Mouse (Mus musculus): ENCODE measurements around the gene Cenpi. TPM values are rescaled to one million over a fixed set of nuclear protein-coding genes. Genes with fewer than 3 reads are reported as not detected.
"Not testable (repeated sequence)": the region's sequence is repeated elsewhere in the genome, so short reads cannot be mapped to it uniquely, and the experiment has no call there.

The Cenpi gene
- polyA plus RNA-seq, 1 experiment from 2014 or later = 42.2 TPM

DNA sequence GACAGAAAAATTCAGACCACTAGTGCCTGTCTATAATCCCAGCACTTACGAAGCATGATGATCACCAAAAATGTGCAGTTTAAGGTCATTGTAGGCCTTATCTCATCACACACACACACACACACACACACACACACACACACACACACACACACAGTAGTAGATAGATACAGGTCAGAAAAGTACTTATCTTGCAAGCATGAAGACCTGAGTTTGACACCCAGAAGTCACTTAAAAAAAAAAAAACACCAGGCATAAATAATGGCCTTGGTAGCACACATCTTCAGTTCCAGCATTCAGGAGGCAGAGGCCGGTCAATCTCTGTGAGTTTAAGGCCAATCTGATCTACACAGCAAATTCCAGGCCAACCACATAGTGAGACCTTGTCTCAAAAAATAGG lies 20.6 kb upstream of the Cenpi start:
- Histone ChIP-seq H3K4me1 (ENCODE audit: control insufficient read depth, insufficient read depth, low read length) (no peaks in the 10 kb centered on the region), H3K27ac (ENCODE audit: low read depth, low read length) (no peak overlapping the region), H3K36me3 (ENCODE audit: control insufficient read depth, insufficient read depth, low read length) (no peaks in the 10 kb centered on the region), H3K9ac (ENCODE audit: low read depth, low read length) (no peak overlapping the region), H3K4me2 (replicated peaks; ENCODE audit: low read depth, low read length) (no peak overlapping the region), H3K9me3 (ENCODE audit: control insufficient read depth, low read length) (no peaks in the 10 kb centered on the region), H3K27me3 (ENCODE audit: control insufficient read depth, insufficient read depth, low read length) (no peaks in the 10 kb centered on the region; the same call in 1 of the 2 replicates), H3K4me3 (ENCODE audit: low read length) (no peak overlapping the region)
- no peak for ATAC-seq (ENCODE audit: low FRiP score, low TSS enrichment)
- whole genome bisulfite sequencing = 83% methylated on average over 2 of the region's 2 CpGs

DNA sequence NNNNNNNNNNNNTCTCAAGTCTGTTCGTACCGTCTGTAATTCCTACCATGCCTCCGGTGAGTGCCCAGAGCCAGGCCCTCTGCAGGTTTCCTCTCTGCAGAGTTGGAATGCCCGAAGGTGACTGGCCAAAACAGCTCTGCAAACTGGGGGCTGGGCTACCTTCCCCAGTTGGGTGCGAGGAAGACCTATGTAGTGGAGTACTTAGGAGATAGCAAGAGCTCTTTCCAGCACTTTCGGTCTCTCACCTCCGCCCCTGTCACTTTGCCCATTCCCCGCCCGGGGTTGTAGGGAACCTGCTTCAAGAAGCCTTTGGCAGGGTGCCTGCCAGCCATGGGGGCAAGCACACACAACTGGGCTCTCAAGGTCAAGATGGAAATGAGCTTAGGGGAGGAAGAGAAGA lies 11.6 kb upstream of the Cenpi start:
- Histone ChIP-seq H3K4me2 (replicated peaks; ENCODE audit: low read depth, low read length) (peak overlapping the region; percentile 60), H3K4me1 (ENCODE audit: control insufficient read depth, insufficient read depth, low read length) (no peaks in the 10 kb centered on the region), H3K36me3 (ENCODE audit: control insufficient read depth, insufficient read depth, low read length) (no peaks in the 10 kb centered on the region), H3K4me3 (ENCODE audit: low read length) (peak overlapping the region; percentile 40), H3K27me3 (ENCODE audit: control insufficient read depth, insufficient read depth, low read length) (no peaks in the 10 kb centered on the region; the same call in 1 of the 2 replicates), H3K9me3 (ENCODE audit: control insufficient read depth, low read length) (no peaks in the 10 kb centered on the region), H3K27ac (ENCODE audit: low read depth, low read length) (no peak overlapping the region), H3K9ac (ENCODE audit: low read depth, low read length) (0 out of 2 replicates have a peak overlapping the region, but pooled peaks have one; percentile 45)
- 43% methylated on average over 9 of the region's 9 CpGs for WGBS
- ATAC-seq (ENCODE audit: low FRiP score, low TSS enrichment) = no peak

DNA sequence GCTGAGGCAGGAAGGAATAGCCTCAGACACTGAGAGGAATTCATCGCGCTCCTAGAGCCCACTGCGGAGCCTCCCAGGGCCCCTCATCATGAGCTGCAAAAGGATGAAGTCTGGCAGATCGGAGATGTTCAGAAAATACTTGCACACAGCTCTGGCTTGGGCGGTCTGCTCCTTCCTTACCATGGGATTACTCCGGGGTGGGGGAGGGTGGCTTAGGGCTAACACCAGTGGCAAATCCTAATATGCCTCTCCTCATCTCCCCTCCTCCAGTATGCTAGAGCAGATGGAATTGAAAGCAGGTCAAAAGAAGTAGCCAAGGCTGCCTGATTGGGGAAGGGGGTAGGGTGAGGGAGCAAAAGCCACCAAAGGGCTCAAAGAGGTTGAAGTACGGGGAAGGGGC lies 11.1 kb upstream of the Cenpi start:
- Histone ChIP-seq H3K27me3 (ENCODE audit: control insufficient read depth, insufficient read depth, low read length) (no peaks in the 10 kb centered on the region; the same call in 1 of the 2 replicates), H3K4me2 (replicated peaks; ENCODE audit: low read depth, low read length) (peak overlapping the region; percentile 60), H3K9ac (ENCODE audit: low read depth, low read length) (no peak overlapping the region), H3K27ac (ENCODE audit: low read depth, low read length) (no peak overlapping the region), H3K4me1 (ENCODE audit: control insufficient read depth, insufficient read depth, low read length) (no peaks in the 10 kb centered on the region), H3K36me3 (ENCODE audit: control insufficient read depth, insufficient read depth, low read length) (no peaks in the 10 kb centered on the region), H3K9me3 (ENCODE audit: control insufficient read depth, low read length) (no peaks in the 10 kb centered on the region), H3K4me3 (ENCODE audit: low read length) (peak overlapping the region; percentile 40; the same call in 1 of the 2 replicates)
- 37% methylated on average over 7 of the region's 7 CpGs for WGBS
- peak; percentile 21; the same call in 1 of the 2 replicates for ATAC-seq (ENCODE audit: low FRiP score, low TSS enrichment)

DNA sequence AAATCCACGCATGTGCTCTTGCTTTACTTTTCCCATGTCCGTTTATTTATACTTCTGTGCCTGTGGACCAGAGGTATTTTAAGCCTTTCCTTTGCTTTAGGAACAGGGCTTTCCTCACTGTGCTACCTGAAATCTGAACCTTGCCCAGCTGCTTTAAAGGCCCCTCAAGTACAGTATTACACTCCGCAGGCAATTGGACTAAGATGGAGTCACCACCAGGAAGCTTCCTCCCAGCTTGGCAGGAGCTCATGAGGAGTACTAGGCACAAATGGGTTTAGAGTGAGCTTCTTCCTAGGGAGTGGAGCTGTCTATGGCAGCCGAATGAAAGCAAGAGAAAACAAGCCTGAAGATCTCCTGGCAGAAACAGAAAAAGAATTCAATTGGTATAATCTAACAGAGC lies 10.7 kb upstream of the Cenpi start:
- no peaks in the 10 kb centered on the region for H3K9me3 ChIP-seq (ENCODE audit: control insufficient read depth, low read length)
- WGBS = 48% methylated on average over 4 of the region's 4 CpGs
- H3K9ac ChIP-seq (ENCODE audit: low read depth, low read length) = no peak overlapping the region
- H3K36me3 ChIP-seq (ENCODE audit: control insufficient read depth, insufficient read depth, low read length) = no peaks in the 10 kb centered on the region
- no peaks in the 10 kb centered on the region; the same call in 1 of the 2 replicates for H3K27me3 ChIP-seq (ENCODE audit: control insufficient read depth, insufficient read depth, low read length)
- no peak for ATAC-seq (ENCODE audit: low FRiP score, low TSS enrichment)
- H3K4me1 ChIP-seq (ENCODE audit: control insufficient read depth, insufficient read depth, low read length) = no peaks in the 10 kb centered on the region
- peak overlapping the region; percentile 60 for H3K4me2 ChIP-seq (replicated peaks; ENCODE audit: low read depth, low read length)
- no peak overlapping the region; the same call in 1 of the 2 replicates for H3K4me3 ChIP-seq (ENCODE audit: low read length)
- no peak overlapping the region for H3K27ac ChIP-seq (ENCODE audit: low read depth, low read length)

DNA sequence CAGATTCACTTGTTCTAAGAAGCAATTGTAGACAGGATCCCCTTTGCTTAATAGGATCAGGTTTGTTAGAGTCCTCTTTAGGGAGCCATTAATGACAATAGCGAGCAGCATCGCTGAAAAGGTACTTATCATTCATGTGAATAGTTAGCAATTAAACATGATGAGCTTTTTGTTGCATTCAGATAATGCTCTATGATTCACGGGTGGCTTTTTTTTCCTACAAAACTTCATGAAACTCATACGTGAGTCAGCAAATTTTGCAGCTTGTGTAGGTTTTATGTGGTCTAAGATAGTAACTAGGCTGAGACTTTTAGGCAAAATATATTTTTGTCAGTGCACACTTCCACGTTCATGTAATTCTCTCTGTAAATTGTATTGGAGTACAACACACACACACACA lies 7.7 kb upstream of the Cenpi start:
- Histone ChIP-seq H3K4me2 (replicated peaks; ENCODE audit: low read depth, low read length) (no peak overlapping the region), H3K9ac (ENCODE audit: low read depth, low read length) (no peak overlapping the region), H3K4me1 (ENCODE audit: control insufficient read depth, insufficient read depth, low read length) (no peaks in the 10 kb centered on the region), H3K9me3 (ENCODE audit: control insufficient read depth, low read length) (no peaks in the 10 kb centered on the region), H3K4me3 (ENCODE audit: low read length) (no peak overlapping the region), H3K27ac (ENCODE audit: low read depth, low read length) (no peak overlapping the region), H3K27me3 (ENCODE audit: control insufficient read depth, insufficient read depth, low read length) (no peaks in the 10 kb centered on the region), H3K36me3 (ENCODE audit: control insufficient read depth, insufficient read depth, low read length) (no peaks in the 10 kb centered on the region)
- ATAC-seq (ENCODE audit: low FRiP score, low TSS enrichment) = no peak
- WGBS = 70% methylated on average over 5 of the region's 5 CpGs

DNA sequence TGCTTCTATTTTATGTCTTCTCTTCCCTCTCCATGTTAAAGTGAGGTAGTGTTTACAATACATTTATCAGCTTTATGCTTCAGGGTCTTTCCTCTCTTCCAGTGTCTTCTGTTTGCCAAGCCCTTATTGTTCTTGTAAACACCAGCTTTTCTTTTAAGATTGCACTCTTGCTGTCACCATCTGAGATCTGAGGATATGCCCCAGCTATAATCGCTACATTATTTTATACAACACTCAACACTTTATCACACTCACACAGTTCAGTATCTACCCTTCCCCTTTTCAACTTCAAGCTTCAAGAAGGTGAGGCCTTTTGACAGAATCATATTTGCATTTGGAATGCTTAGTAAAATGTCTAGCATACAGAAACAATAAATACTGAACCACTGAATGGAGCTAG lies 4.6 kb upstream of the Cenpi start:
- H3K27ac ChIP-seq (ENCODE audit: low read depth, low read length) = no peak overlapping the region
- WGBS = 89% methylated on average over 1 of the region's 1 CpGs
- no peaks in the 10 kb centered on the region for H3K9me3 ChIP-seq (ENCODE audit: control insufficient read depth, low read length)
- H3K9ac ChIP-seq (ENCODE audit: low read depth, low read length) = no peak overlapping the region
- no peaks in the 10 kb centered on the region for H3K36me3 ChIP-seq (ENCODE audit: control insufficient read depth, insufficient read depth, low read length)
- no peak overlapping the region for H3K4me2 ChIP-seq (replicated peaks; ENCODE audit: low read depth, low read length)
- ATAC-seq (ENCODE audit: low FRiP score, low TSS enrichment) = no peak
- H3K4me1 ChIP-seq (ENCODE audit: control insufficient read depth, insufficient read depth, low read length) = no peaks in the 10 kb centered on the region
- no peak overlapping the region for H3K4me3 ChIP-seq (ENCODE audit: low read length)
- H3K27me3 ChIP-seq (ENCODE audit: control insufficient read depth, insufficient read depth, low read length) = no peaks in the 10 kb centered on the region

DNA sequence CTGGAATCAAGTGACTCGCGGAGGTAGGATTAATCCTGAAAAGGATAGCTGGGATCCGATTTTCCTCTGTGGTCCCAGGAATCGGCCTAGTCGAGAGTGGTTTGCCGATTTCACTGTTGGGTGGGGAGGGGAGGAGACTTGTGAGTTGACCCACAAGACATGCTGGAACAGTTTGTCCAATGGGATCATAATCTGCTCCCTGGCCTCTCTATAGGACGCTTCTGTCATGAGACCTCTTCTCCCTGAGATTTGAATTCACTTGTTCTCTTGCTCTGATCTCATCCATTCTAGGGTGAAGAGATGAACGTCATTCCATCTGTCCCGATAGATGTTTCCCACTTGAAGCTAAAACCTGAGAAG lies 371 bp downstream of the Cenpi start:
- 29% methylated on average over 9 of the region's 9 CpGs for WGBS
- H3K9me3 ChIP-seq (ENCODE audit: control insufficient read depth, low read length) = no peaks in the 10 kb centered on the region
- peak overlapping the region; percentile 52 for H3K9ac ChIP-seq (ENCODE audit: low read depth, low read length)
- H3K4me1 ChIP-seq (ENCODE audit: control insufficient read depth, insufficient read depth, low read length) = no peaks in the 10 kb centered on the region
- peak overlapping the region; percentile 36 for H3K4me3 ChIP-seq (ENCODE audit: low read length)
- ATAC-seq (ENCODE audit: low FRiP score, low TSS enrichment) = peak; percentile 88
- no peak overlapping the region for H3K27ac ChIP-seq (ENCODE audit: low read depth, low read length)
- no peaks in the 10 kb centered on the region for H3K27me3 ChIP-seq (ENCODE audit: control insufficient read depth, insufficient read depth, low read length)
- H3K4me2 ChIP-seq (replicated peaks; ENCODE audit: low read depth, low read length) = peak overlapping the region; percentile 28
- no peaks in the 10 kb centered on the region for H3K36me3 ChIP-seq (ENCODE audit: control insufficient read depth, insufficient read depth, low read length)

DNA sequence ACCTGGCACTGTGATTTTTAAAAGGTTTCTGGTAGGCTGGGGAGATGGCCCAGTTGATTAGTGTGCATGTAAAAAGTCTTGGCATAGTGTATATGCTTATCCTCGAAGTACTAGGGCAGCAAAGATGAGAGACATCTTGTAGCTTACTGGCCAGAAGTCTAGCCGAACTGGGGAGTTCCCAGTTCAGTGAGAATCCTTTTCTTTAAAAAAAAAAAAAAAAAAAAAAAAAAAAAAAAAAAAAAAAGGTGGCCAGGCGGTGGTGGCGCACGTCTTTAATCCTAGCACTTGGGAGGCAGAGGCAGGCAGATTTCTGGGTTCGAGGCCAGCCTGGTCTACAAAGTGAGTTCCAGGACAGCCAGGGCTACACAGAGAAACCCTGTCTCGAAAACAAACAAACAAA lies 3.3 kb downstream of the Cenpi start:
- not testable (repeated sequence) for ATAC-seq (ENCODE audit: low FRiP score, low TSS enrichment); H3K4me3 ChIP-seq (ENCODE audit: low read length); H3K27ac ChIP-seq (ENCODE audit: low read depth, low read length)

DNA sequence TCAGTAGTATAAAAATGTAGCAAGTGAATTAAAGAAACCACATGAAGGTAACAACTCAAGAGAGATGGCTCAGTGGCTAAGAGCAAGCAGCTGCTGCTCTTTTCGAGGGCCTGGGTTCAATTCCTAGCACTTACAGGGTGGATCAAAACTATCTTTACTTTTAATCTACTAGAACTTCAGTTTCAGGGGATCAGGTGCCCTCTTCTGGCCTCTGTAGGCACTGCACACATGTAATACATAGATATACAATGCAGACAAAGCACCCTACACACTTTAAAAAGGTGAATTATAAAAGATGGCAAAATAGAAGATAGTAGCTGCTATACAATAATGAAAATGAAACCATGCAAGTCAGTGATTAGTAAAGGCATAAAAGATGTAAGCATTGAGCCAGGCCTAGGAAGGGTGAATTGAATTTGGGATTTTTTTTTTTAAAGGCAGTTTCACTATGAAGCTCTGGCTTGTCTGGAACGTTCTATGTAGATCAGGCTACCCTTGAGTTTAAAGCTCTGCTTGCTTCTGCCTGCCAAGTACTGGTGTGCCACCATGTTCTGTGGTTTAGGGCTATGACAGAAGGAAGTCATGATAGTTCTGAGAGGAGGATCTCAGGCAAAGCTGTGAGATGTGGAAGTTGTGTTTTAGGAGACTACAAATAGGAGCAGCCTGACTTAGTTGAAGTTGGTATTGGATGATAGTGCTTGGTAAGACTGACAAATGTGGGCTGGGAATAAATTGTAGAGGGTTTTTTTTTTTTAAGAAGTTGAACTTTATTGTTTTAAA lies 11.5 kb downstream of the Cenpi start:
- H3K27ac ChIP-seq (ENCODE audit: low read depth, low read length) = no peak overlapping the region
- H3K27me3 ChIP-seq (ENCODE audit: control insufficient read depth, insufficient read depth, low read length) = no peaks in the 10 kb centered on the region
- peaks cover 11% of the 10 kb centered on the region; the same call in 1 of the 2 replicates for H3K36me3 ChIP-seq (ENCODE audit: control insufficient read depth, insufficient read depth, low read length)
- no peaks in the 10 kb centered on the region for H3K9me3 ChIP-seq (ENCODE audit: control insufficient read depth, low read length)
- ATAC-seq (ENCODE audit: low FRiP score, low TSS enrichment) = no peak
- no peaks in the 10 kb centered on the region for H3K4me1 ChIP-seq (ENCODE audit: control insufficient read depth, insufficient read depth, low read length)
- H3K9ac ChIP-seq (ENCODE audit: low read depth, low read length) = no peak overlapping the region
- 78% methylated on average over 2 of the region's 2 CpGs for WGBS
- no peak overlapping the region for H3K4me3 ChIP-seq (ENCODE audit: low read length)
- no peak overlapping the region for H3K4me2 ChIP-seq (replicated peaks; ENCODE audit: low read depth, low read length)

More for the DNA sequence above, 3.3 kb downstream of the Cenpi start:
- H3K4me1 ChIP-seq (ENCODE audit: control insufficient read depth, insufficient read depth, low read length); H3K9ac ChIP-seq (ENCODE audit: low read depth, low read length); H3K36me3 ChIP-seq (ENCODE audit: control insufficient read depth, insufficient read depth, low read length); H3K27me3 ChIP-seq (ENCODE audit: control insufficient read depth, insufficient read depth, low read length); H3K4me2 ChIP-seq (replicated peaks; ENCODE audit: low read depth, low read length); H3K9me3 ChIP-seq (ENCODE audit: control insufficient read depth, low read length): not testable (repeated sequence)
- WGBS = 83% methylated on average over 7 of the region's 7 CpGs

Measured in kidney, embryonic 14.5 days (tissue).